Mouse (Mus musculus): ENCODE data around the gene Plagl2.

DNA sequence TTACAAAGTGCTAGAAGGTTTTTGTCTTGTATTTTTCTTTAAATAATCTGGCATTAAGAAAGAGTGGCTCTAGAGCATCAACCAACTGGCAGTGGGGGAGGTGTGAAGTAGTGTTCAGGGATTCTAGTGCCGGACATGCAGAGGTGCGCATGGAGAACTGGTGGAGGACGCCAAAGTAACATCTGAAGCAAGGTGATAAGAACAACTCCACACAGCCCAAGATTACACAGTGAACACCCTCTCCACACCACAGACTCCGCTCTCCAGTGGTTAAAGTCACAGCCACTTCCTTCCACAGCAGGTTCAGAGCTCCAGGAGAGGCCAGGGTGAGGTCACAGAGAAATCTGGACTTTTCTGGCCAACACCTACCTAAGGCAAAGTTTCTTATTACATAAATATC lies 13.3 kb downstream of the Plagl2 start:
- TF ChIP-seq POLR2A (IDR thresholded peaks at IDR 0.05; ENCODE audit: low read depth, low read length) (no peak), MAX (IDR thresholded peaks at IDR 0.05; ENCODE audit: low read length) (no peak), CTCF (conservative IDR thresholded peaks at IDR 0.05 in 1 of 2, IDR thresholded peaks at IDR 0.05 in 1 of 2; ENCODE audit: low read depth in 2 of 2, low read length in 2 of 2) (no peak), E2F4 (IDR thresholded peaks at IDR 0.05; ENCODE audit: insufficient replicate concordance, low read depth, low read length) (no peak), KAT2A (IDR thresholded peaks at IDR 0.05; ENCODE audit: insufficient replicate concordance, low read length) (no peak), USF2 (conservative IDR thresholded peaks at IDR 0.05; ENCODE audit: low read depth, low read length) (no peak), EP300 (IDR thresholded peaks at IDR 0.05; ENCODE audit: low read length) (no peak), CHD2 (IDR thresholded peaks at IDR 0.05; ENCODE audit: low read length) (no peak), MYC (IDR thresholded peaks at IDR 0.05; ENCODE audit: low read depth, low read length) (no peak)
